Mouse (Mus musculus): ENCODE data around the gene Tyr. TPM values are rescaled to one million over a fixed set of nuclear protein-coding genes. Genes with fewer than 3 reads are reported as not detected.
"Not testable (repeated sequence)": the region's sequence is repeated elsewhere in the genome, so short reads cannot be mapped to it uniquely, and the experiment has no call there.

Gene Tyr
- 0.08 TPM in 1 of 2 replicates, not detected in the other for total RNA-seq (2014; rRNA removed)
- polyA plus RNA-seq (2015; fragmentation: Nextera tagmentation; extraction: Ambion mirVana): 0.03 TPM in 1 of 2 replicates, not detected in the other

DNA sequence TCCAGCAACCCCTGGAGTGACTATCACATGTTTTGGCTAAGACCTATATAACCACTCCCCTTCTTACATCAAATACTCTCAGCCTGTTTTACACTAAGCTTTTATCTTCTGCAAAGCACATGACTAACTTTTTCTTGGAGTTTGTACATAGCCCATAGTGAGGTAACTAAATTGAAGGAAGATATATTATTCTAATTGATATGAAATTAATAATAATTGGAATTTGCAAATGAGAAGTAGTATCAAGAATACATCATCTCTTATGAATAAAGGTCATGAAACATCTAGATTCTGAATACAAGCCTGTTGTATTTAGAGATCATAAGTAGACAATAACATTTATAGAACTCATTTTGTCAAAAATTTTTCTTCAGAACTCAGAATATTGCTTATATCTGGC lies at the start of gene Tyr:
Tyr (minus strand) TSS at position 101 of the 400 bp plus-strand sequence.
- ATAC-seq (no peak), DNase-seq (no peak)
- Histone ChIP-seq H3K27ac (ENCODE audit: low read depth, low read length) (no peak within 1 kb of the TSS), H3K36me3 (ENCODE audit: insufficient read depth) (no peaks in the 10 kb centered on the region), H3K4me2 (ENCODE audit: low read depth) (no peak within 1 kb of the TSS), H3K9me3 (ENCODE audit: low read length) (no peaks in the 10 kb centered on the region), H3K27me3 (ENCODE audit: insufficient read depth, low read length) (no peaks in the 10 kb centered on the region), H3K9ac (no peak within 1 kb of the TSS), H3K4me3 (ENCODE audit: low read depth, low read length) (no peak within 1 kb of the TSS), H3K4me1 (ENCODE audit: insufficient read depth) (no peaks in the 10 kb centered on the region)
- no peak for TF ChIP-seq CTCF (IDR thresholded peaks at IDR 0.05; ENCODE audit: low read depth)

DNA sequence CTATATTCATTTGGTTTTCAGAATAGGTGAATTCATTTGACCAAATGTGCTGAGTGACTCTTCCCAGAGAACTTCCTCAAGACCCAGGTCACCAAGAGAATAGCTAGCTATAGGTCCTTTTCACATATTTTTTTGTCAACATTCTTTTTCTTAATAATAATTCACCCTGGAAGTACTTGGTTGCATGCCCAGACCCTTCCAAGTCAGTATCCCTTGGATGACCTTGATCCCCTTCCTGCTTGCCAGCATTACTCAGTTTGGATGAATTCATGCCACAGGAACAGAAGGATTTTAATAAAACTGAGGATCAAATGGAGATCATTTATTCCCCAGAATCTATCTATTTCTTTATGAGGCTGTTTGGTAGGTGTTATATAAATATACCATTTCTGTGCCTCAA lies 45.7 kb upstream of the Tyr start:
- ATAC-seq (no peak), DNase-seq (no peak)
- Histone ChIP-seq H3K4me2 (ENCODE audit: low read depth) (no peak overlapping the region), H3K9ac (no peak overlapping the region), H3K9me3 (ENCODE audit: low read length) (no peaks in the 10 kb centered on the region), H3K27me3 (ENCODE audit: insufficient read depth, low read length) (no peaks in the 10 kb centered on the region), H3K4me1 (ENCODE audit: insufficient read depth) (no peaks in the 10 kb centered on the region), H3K27ac (ENCODE audit: low read depth, low read length) (no peak overlapping the region), H3K36me3 (ENCODE audit: insufficient read depth) (no peaks in the 10 kb centered on the region), H3K4me3 (ENCODE audit: low read depth, low read length) (no peak overlapping the region)
- TF ChIP-seq CTCF (IDR thresholded peaks at IDR 0.05; ENCODE audit: low read depth): no peak

DNA sequence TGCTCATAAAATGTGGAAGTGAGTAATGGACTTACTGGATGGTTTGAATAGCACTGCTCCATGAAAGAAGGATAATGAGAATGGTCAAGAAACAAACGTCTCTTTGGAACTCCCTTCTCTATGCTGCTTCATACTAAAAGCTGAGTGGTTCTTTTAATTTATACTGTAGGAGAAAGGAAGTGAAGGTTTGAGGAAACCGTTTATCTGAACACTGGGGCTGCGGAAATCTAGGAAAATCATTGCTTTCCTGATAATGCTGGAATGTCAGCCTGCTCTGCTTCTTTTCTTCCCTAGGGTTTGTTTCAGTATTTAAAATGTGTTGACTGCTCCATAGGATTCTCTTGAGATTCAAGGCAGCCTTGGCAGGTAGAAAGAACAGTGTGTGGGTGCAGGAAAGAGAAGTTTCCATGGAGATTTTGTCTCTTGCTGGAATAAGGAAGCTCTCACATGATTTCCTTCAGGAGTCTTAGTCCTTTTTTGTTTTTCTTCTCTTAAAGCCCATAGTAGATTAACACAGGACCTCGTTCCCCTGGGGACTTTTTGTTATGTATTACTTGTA lies 891 bp upstream of the Tyr start:
- WGBS: 17% methylated on average over 4 of the region's 4 CpGs
- no peak for DNase-seq
- H3K4me1 ChIP-seq (ENCODE audit: insufficient read depth): no peaks in the 10 kb centered on the region

DNA sequence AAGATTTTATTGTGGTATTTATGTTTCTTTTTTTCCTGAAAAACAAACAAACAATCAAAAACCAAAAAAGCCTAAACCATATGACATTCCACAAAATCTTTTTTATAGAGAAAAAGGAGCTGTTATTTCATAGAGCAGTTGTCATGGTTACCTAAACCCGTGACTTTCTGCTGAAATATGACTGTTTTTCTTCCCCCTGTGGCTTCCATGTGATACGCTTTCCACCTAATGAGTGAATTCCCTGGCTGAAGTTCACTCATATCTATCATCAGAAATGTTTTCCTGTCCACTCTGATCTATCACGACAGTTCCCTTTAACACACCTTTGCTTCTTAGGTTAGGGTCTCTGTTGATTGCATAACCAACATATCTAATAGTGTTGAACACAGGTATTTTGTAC lies 5.3 kb downstream of the Tyr start:
- ATAC-seq: peak; percentile 84
- WGBS: 48% methylated on average over 3 of the region's 3 CpGs
- no peak for TF ChIP-seq CTCF (IDR thresholded peaks at IDR 0.05; ENCODE audit: low read depth)
- Histone ChIP-seq H3K9me3 (ENCODE audit: low read length) (no peaks in the 10 kb centered on the region), H3K4me3 (ENCODE audit: low read depth, low read length) (no peak overlapping the region), H3K27ac (ENCODE audit: low read depth, low read length) (no peak overlapping the region), H3K4me1 (ENCODE audit: insufficient read depth) (no peaks in the 10 kb centered on the region), H3K27me3 (ENCODE audit: insufficient read depth, low read length) (no peaks in the 10 kb centered on the region), H3K36me3 (ENCODE audit: insufficient read depth) (no peaks in the 10 kb centered on the region), H3K4me2 (ENCODE audit: low read depth) (no peak overlapping the region), H3K9ac (no peak overlapping the region)
- peak; percentile 57 for DNase-seq

More for the DNA sequence above, 891 bp upstream of the Tyr start:
- Histone ChIP-seq H3K4me3 (ENCODE audit: low read depth, low read length) (no peak overlapping the region), H3K36me3 (ENCODE audit: insufficient read depth) (no peaks in the 10 kb centered on the region), H3K27me3 (ENCODE audit: insufficient read depth, low read length) (no peaks in the 10 kb centered on the region), H3K27ac (ENCODE audit: low read depth, low read length) (no peak overlapping the region), H3K9me3 (ENCODE audit: low read length) (no peaks in the 10 kb centered on the region), H3K9ac (no peak overlapping the region), H3K4me2 (ENCODE audit: low read depth) (no peak overlapping the region)
- ATAC-seq: peak; percentile 36; the same call in 1 of the 2 replicates
- TF ChIP-seq CTCF (IDR thresholded peaks at IDR 0.05; ENCODE audit: low read depth): no peak

DNA sequence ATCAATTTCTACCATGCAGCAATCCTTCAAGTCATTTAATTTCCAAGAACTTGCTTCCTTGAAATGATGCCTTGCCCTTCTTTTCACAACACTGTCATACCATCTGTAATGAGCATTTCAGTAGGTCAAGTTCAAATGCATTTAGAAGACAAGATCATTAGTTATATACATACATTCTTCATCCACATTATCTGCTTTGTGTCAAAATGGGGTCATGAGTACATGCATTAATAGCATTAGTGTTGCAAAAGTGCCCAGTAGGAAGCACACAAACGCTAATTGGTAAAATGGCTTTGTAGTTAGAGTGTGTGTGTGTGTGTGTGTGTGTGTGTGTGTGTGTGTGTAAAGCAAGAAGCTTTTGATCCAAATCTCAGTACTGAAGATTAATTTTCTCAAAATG lies 80.0 kb downstream of the Tyr start:
- H3K9ac ChIP-seq: no peak overlapping the region
- no peak for DNase-seq
- no peaks in the 10 kb centered on the region for H3K27me3 ChIP-seq (ENCODE audit: insufficient read depth, low read length)
- no peaks in the 10 kb centered on the region for H3K9me3 ChIP-seq (ENCODE audit: low read length)
- H3K4me2 ChIP-seq (ENCODE audit: low read depth): no peak overlapping the region
- 58% methylated on average over 1 of the region's 1 CpGs for WGBS
- no peak overlapping the region for H3K4me3 ChIP-seq (ENCODE audit: low read depth, low read length)
- TF ChIP-seq CTCF (IDR thresholded peaks at IDR 0.05; ENCODE audit: low read depth): no peak
- no peaks in the 10 kb centered on the region for H3K4me1 ChIP-seq (ENCODE audit: insufficient read depth)
- ATAC-seq: no peak
- no peaks in the 10 kb centered on the region for H3K36me3 ChIP-seq (ENCODE audit: insufficient read depth)
- H3K27ac ChIP-seq (ENCODE audit: low read depth, low read length): no peak overlapping the region

DNA sequence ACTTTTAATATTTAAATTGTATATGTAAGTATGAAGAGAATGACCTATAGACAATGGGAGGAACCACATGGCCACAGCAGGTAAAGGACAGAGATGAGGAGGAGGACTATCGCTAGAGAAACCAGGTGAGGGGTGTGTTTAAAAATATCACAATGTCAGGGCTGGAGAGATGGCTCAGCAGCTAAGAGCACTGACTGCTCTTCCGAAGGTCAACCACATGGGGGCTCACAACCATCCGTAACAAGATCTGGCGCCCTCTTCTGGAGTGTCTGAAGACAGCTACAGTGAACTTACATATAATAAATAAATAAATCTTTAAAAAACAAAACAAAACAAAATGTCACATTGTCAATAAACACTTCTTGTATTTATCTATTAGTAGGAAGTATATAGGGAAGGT lies 81.9 kb downstream of the Tyr start:
- H3K36me3 ChIP-seq (ENCODE audit: insufficient read depth); ATAC-seq; H3K27me3 ChIP-seq (ENCODE audit: insufficient read depth, low read length); H3K9me3 ChIP-seq (ENCODE audit: low read length); H3K4me2 ChIP-seq (ENCODE audit: low read depth); DNase-seq; H3K4me1 ChIP-seq (ENCODE audit: insufficient read depth); H3K27ac ChIP-seq (ENCODE audit: low read depth, low read length); H3K4me3 ChIP-seq (ENCODE audit: low read depth, low read length); H3K9ac ChIP-seq: not testable (repeated sequence)
- TF ChIP-seq CTCF (IDR thresholded peaks at IDR 0.05; ENCODE audit: low read depth): peak; percentile 54
- 7% methylated on average over 4 of the region's 4 CpGs for WGBS

DNA sequence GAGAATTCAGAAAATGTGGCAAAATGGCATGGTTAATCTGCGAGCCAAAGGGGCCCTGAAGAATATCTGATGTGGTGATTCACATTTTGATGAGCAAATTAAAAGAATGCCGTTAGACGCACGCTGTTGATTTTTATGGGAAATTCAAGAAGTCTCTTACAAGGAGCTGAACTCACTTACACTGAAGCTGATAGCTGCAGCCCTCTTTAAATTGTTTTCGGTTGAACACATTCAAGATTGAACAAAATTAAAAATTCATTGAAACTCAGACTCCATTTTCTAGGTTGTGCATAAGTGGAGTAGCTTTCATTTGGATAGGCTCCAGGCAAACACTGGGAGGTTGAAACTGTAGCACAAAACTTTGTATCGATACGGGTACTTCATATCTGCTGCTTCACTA lies 96.3 kb downstream of the Tyr start:
- H3K9ac ChIP-seq: no peak overlapping the region
- no peaks in the 10 kb centered on the region for H3K4me1 ChIP-seq (ENCODE audit: insufficient read depth)
- DNase-seq (no peak), ATAC-seq (no peak)
- H3K27ac ChIP-seq (ENCODE audit: low read depth, low read length): no peak overlapping the region
- WGBS: 87% methylated on average over 7 of the region's 7 CpGs
- no peak overlapping the region for H3K4me2 ChIP-seq (ENCODE audit: low read depth)
- no peak overlapping the region for H3K4me3 ChIP-seq (ENCODE audit: low read depth, low read length)
- H3K27me3 ChIP-seq (ENCODE audit: insufficient read depth, low read length): no peaks in the 10 kb centered on the region
- TF ChIP-seq CTCF (IDR thresholded peaks at IDR 0.05; ENCODE audit: low read depth): no peak
- no peaks in the 10 kb centered on the region for H3K36me3 ChIP-seq (ENCODE audit: insufficient read depth)
- H3K9me3 ChIP-seq (ENCODE audit: low read length): no peaks in the 10 kb centered on the region

Measured in forebrain, postnatal 0 days (tissue).